Mouse (Mus musculus): ENCODE measurements around the gene Dgka. TPM values are rescaled to one million over a fixed set of nuclear protein-coding genes. Genes with fewer than 3 reads are reported as not detected.

Dgka gene
- polyA plus RNA-seq (2017; shearing (Covaris generic)) = 752 TPM

GRCm38 (mm10) chr10:128744680-128745601 lies at the start of gene Dgka:
Gene Dgka, minus strand, starts transcription at chr10:128744855.

GRCm38 (mm10) chr10:128790398-128791124 lies 45.9 kb upstream of the Dgka start, which contains the start of gene Mmp19:
Gene Mmp19, plus strand, starts transcription at chr10:128790910.

DNA sequence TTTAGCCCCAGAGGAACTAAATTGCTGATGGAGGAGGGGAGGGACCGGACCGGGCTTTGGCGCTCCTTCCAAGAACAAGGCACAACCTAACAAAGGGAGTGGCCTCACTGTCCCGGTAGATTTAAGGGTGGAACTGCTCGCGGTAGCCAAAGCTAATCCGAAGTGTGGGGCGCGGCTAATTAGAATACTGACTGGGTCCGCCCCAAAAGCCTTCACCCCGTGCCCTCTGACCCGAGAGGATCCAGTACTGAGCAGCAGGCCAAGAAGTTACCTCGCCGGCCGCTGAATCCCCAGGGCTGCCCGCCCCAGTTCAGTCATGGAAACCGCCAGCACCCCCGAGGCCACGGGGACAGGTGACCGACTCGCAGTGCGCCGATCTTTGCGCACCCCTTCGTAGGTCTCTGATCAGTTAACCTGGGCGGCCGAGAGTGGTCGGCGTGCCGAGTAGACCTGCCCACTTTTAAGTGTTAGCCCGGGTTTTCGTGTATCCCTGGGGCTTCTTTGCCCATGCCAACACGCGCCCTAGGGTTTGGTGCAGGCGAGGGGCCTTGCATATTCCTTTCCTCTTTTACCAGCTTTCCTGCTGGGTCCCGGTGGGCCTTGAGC lies 3.1 kb upstream of the Dgka start, which contains the start of gene Pym1:
Gene Pym1, plus strand, starts transcription at position 244 of the 606 bp plus-strand sequence.

DNA sequence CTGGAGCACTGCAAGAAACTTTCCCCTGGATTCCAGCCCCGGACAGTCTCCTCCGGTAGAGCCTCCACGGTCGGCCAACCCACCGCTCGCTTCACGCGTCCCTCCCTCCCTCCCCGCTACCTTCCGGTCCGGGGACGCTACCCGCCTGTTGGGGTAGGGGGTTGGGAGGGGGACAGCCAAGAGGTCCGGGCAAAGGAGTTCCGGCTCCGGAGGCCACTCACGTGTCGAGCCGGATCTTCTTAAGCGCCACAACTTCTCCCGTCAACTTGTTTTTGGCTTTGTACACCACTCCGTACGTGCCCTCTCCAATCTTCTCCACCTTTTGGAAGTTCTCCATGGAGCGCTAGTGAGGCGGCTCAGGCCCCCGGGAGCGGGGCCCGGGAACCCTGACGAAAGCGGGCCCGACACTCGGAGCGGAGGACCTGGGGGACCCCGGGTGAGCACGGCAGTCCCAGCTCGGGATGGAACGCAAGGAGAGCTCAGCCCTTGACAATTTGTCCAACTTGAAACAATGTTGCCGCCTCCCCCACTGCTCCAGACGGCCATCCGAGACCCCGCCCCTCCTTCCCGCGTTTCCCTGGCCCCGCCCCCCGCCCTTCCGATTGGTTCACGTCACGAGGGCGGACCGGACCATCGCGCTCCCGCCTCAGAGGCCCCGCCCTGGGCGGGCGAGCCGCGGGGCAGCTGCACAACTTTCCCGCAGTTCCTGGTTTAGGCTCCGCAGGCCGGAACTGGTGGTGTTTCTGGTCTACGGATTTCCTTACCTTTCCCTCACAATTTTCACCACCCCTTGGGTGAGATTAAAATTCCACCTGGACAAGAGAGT lies 40.0 kb downstream of the Dgka start, which contains the start of gene Cdk2:
Gene Cdk2, minus strand, starts transcription at position 541 of the 826 bp plus-strand sequence.

GRCm38 (mm10) chr10:128703895-128704294 lies 40.8 kb downstream of the Dgka start, which contains the start of gene Pmel:
Gene Pmel, plus strand, starts transcription at chr10:128704195.

GRCm38 (mm10) chr10:128695992-128696807 lies 48.5 kb downstream of the Dgka start, which contains the start of gene Rab5b:
Gene Rab5b, minus strand, starts transcription at chr10:128696264.

GRCm38 (mm10) chr10:128673763-128674468 lies 70.7 kb downstream of the Dgka start, which contains the start of gene Suox:
Gene Suox, minus strand, starts transcription at chr10:128674073.

Other genes starting within 250 kb of the Dgka start
- 3.9 TPM for gene Myl6b, start 246.2 kb downstream of the Dgka start, polyA plus RNA-seq (2017; shearing (Covaris generic))
- 222 TPM for gene Esyt1, start 219.0 kb downstream of the Dgka start, polyA plus RNA-seq (2017; shearing (Covaris generic))
- 24.2 TPM for gene Zc3h10, start 197.1 kb downstream of the Dgka start, polyA plus RNA-seq (2017; shearing (Covaris generic))
- 2,319 TPM for gene Rpl41, start 195.6 kb downstream of the Dgka start, polyA plus RNA-seq (2017; shearing (Covaris generic))
- gene Pa2g4, start 178.9 kb downstream of the Dgka start, polyA plus RNA-seq (2017; shearing (Covaris generic)) = 36.9 TPM
- 7.2 TPM for gene Erbb3, start 155.2 kb downstream of the Dgka start, polyA plus RNA-seq (2017; shearing (Covaris generic))
- gene Rps26, start 118.1 kb downstream of the Dgka start, polyA plus RNA-seq (2017; shearing (Covaris generic)) = 653 TPM
- 127 TPM for gene Ikzf4, start 98.9 kb downstream of the Dgka start, polyA plus RNA-seq (2017; shearing (Covaris generic))
- gene Suox, start 70.8 kb downstream of the Dgka start, polyA plus RNA-seq (2017; shearing (Covaris generic)) = 56.1 TPM
- 50.8 TPM for gene Rab5b, start 48.6 kb downstream of the Dgka start, polyA plus RNA-seq (2017; shearing (Covaris generic))
- gene Pmel, start 40.7 kb downstream of the Dgka start, polyA plus RNA-seq (2017; shearing (Covaris generic)) = 6.1 TPM
- gene Cdk2, start 39.8 kb downstream of the Dgka start, polyA plus RNA-seq (2017; shearing (Covaris generic)) = 42.1 TPM
- gene Pym1, start 3.0 kb upstream of the Dgka start, polyA plus RNA-seq (2017; shearing (Covaris generic)) = 45.9 TPM
- gene Mmp19, start 46.1 kb upstream of the Dgka start, polyA plus RNA-seq (2017; shearing (Covaris generic)) = 0.07 TPM
- 98.2 TPM for gene Dnajc14, start 59.2 kb upstream of the Dgka start, polyA plus RNA-seq (2017; shearing (Covaris generic))
- gene Tmem198b, start 59.5 kb upstream of the Dgka start, polyA plus RNA-seq (2017; shearing (Covaris generic)) = 5.9 TPM
- 157 TPM for gene Sarnp, start 72.5 kb upstream of the Dgka start, polyA plus RNA-seq (2017; shearing (Covaris generic))
- 52.6 TPM for gene Ormdl2, start 76.8 kb upstream of the Dgka start, polyA plus RNA-seq (2017; shearing (Covaris generic))
- 3.2 TPM for gene Gdf11, start 146.9 kb upstream of the Dgka start, polyA plus RNA-seq (2017; shearing (Covaris generic))
- gene Cd63, start 156.1 kb upstream of the Dgka start, polyA plus RNA-seq (2017; shearing (Covaris generic)) = 0.69 TPM
- 17.3 TPM for gene Rdh5, start 178.0 kb upstream of the Dgka start, polyA plus RNA-seq (2017; shearing (Covaris generic))
- 166 TPM for gene Bloc1s1, start 179.2 kb upstream of the Dgka start, polyA plus RNA-seq (2017; shearing (Covaris generic))
- gene Itga7, start 189.0 kb upstream of the Dgka start, polyA plus RNA-seq (2017; shearing (Covaris generic)) = 4.0 TPM
- gene Mettl7b, start 216.1 kb upstream of the Dgka start, polyA plus RNA-seq (2017; shearing (Covaris generic)) = not detected
- not detected for gene Olfr9, start 244.6 kb upstream of the Dgka start, polyA plus RNA-seq (2017; shearing (Covaris generic))